Mouse (Mus musculus): ENCODE data around the gene Ch25h.

Gene Ch25h

DNA sequence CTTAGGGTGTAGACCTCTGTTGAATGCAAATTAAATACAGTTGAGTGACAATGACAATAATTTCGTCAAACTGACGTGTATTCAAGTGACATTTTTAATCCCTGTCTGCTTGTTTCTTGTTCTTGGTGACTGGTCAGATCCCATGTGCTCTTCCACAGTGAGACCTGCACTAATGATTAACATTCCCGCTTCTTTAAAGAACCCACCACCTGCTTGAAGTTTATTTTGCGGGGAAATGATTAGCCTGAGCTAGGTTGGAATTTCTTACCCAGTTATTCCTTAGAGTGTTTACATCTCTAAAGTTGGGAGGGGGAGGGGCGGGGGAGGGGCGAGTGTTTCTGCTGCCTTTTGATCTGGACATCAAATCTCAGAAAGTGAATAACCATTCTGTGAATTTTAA lies 6.7 kb downstream of the Ch25h start:
- DNase-seq, result no peak

DNA sequence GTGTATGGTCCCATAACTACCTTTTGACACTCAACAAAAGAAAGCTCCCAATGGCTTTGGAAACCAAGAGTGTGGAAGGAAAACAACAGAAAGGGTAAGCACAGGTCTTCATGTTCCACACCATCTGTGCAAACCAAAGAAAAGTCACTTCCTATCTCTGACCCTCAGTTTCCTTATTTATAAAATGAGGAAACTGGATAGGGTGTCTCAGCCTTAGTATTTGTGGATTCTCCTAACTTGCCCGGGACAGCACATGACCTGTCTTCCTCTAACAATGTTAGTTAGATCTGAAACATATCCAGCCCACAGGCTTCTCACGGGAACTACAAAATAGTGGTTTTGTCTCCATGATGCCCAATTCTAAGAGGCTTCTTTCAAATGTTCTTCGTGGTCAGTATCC lies 10.5 kb downstream of the Ch25h start:
- no peak for DNase-seq

DNA sequence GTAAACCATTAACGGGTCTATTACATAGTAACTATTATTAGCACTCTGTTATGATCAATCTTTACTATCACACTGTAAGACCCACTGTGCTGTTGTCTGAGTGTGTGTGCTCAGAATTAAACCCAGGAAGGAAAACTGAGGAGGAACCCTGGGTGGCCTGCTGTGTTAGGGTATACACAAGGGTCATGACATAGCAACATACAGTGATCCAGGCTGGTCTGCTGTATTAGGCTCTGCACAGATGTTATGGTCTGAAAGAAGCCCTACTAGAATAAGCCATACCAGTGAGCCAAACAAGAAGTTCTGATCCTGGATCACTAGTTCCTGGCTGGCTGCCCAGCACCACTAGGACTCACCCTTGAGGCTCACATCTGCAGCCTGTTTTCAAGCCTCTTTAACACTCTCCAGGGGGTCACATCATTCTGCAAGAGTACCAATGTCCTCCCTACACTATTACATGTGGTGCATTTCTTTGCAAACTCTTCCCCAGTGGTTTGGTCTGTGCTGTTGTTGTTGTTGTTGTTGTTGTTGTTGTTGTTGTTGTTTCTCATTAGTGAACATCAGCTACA lies 13.4 kb downstream of the Ch25h start:
- no peak for DNase-seq

DNA sequence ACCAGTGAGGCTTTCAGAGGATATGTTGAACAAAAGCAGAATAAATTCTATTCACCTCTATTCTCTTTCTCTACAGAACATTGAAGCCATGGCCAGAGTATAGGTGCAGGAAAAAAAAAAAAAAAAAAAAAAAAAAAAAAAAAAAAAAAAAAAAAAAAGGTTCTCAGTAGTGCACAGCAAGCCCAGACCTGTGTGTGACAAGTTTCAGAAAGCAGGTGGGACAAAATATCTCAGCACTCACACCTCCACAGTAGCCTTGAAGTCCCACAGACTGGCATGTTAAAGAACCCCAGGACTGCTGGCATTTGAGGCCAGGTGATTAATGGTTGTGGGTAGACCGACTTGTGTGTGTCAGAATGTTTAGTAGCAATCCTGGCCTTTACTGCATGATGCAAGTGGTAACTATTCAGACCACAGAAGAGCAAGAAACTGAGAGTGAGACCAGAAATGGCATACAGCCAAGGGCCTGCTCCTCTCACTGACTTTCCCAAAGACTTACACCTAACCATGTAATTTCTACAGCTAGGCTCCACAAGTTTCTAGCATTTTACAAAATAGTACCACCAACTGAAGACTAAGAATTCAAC lies 24.1 kb downstream of the Ch25h start:
- no peak for DNase-seq

DNA sequence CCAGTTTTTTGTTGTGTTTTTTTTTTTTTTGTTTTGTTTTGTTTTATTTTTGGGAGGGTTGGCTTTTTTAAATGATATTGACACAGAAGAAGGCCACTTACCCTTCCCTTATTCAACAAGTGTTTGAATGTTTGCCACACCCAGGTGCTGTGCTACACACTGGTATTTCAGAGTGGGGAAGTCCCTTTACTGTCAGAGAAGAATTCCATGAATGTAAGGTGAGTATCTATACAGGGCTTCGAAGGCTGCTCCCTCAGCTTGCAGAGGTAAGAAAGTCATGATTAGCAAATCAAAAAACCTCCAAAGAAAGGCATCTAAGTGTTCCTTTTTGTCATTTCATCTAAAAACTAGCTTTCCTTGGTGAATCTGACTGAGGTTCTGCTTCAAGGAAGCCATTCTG lies 26.1 kb downstream of the Ch25h start:
- no peak for DNase-seq

DNA sequence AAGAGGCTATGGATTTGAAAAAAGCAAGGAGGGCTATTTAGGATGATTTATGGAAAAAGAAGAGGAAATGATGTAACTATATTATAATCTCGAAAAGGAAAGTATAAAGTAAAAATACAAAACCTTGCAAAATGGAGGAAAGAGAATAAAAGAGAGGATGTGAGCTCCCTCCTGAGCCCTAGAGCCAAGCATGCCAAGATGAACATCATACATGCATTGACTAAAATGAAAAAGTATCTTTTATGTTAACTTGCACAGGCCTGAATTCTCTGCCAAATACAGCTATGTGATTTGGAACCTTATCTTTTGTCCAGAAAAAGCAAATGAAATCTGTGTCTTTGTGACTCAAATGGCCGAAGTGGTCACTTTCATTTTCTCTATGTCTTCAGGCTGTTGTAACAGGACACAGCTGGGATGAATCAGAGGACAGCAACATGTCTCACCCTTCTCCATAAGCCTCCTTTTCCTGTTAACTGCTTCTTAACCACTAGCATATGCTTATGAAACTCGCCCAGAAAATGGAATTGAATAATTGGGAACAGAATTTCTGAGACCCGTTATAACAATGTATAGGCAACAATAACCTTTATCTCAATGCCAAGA lies 29.5 kb downstream of the Ch25h start:
- no peak for DNase-seq

DNA sequence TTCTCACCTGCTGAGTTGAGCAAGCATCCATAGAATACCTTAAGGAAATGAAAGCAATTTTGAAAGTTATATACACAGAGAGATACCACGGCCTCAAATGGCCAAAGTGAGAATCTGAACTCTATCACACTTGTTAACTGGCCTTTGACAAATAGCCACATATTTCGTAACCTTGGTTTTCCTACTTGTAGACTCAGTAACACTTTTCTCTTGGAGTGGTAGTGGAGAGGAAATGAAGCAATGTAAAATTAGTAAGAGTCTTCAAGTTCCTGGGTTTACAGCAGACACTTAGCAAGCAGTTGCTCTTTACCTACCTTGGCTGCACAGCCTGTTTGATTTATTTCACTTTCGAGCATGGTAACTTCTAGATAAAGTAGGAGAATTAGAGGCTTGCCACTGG lies 30.2 kb downstream of the Ch25h start:
- no peak for DNase-seq

DNA sequence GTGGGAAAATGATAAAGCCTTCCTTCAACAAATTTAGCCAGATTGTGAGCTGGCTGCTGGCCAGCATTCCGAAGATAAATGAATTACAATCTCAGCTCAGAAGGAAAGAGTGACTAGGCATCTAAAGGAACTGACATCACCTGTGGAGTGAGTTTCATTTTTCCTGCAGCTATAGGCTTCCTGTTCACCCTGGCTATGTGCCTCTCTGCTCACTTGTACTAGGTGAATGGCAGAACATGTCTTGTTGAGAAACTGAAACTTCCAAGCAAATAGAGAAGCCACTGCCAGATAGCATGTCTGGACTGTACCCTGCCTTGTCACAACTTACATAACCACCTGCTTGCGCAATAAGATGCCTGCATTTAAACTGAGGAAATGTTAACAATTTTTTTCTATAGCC lies 33.0 kb downstream of the Ch25h start:
- DNase-seq, result no peak

DNA sequence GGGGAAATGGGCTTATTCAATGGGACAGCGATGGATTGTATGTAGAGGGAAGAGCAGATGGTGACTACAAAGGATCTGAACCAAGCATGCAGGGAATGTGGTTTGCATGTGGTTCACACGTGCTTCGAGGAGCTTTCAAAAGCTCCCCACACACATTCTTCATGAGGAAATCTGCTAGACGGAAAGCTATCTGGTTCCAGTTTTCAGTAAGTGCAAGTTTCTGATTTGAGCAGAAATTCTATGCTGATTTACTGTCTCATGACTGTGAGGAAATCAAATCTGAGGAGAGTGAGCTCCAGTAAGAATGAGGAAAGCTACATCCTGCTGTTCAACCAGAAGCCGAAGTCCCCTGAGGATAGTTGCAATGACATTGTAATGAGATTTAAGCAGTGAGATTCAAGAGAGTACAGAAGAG lies 39.8 kb downstream of the Ch25h start:
- no peak for DNase-seq

DNA sequence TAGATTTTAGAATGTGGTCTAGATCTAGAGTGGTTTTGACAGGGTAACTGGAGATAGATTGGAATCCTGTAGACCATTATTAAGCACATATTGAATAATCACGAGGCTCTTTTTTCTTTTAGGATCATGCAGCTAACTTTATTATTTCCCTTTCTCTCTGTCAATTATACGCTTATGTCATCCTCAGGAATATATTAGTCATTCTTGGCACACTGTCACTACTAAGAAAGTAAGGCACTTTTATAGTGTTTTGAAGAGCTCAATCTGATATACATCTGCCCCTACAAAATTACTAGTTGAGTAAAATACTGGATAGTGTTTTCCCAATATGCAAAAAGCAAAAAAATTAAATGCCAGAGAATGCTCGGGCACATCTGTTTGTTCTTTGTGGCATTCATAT lies 43.6 kb downstream of the Ch25h start:
- no peak for DNase-seq

DNA sequence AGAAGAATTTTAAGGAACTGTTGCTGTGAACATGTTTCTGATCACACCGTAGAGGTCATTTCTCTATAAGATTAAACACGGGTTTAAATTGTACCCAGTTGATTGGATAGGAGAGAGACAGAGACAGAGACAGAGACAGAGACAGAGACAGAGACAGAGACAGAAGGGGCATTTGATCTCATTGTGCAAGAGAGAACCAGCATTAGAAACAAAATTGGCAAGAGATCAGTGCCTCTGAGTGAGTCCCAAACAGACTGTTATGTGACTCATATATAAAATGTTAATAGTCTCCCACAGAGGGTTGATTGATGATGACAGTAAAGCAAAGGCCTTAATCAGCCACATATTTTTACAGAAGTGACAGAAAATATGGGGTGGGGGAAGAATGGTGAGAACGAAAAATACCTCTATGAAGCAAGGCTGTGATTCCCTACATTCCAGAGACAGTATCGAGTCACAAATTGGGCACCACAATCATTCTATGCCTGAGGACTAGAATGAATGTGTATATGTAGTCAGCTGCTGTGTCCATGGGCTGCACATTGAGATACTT lies 51.1 kb downstream of the Ch25h start:
- DNase-seq, result no peak
